Mouse (Mus musculus): ENCODE measurements at regions not wholly inside any gene's neighbourhood (a gene's known extent, or its start where the extent isn't known, plus 50 kb on each side); places are given as distances from the start of the nearest gene placed in this dataset.

DNA sequence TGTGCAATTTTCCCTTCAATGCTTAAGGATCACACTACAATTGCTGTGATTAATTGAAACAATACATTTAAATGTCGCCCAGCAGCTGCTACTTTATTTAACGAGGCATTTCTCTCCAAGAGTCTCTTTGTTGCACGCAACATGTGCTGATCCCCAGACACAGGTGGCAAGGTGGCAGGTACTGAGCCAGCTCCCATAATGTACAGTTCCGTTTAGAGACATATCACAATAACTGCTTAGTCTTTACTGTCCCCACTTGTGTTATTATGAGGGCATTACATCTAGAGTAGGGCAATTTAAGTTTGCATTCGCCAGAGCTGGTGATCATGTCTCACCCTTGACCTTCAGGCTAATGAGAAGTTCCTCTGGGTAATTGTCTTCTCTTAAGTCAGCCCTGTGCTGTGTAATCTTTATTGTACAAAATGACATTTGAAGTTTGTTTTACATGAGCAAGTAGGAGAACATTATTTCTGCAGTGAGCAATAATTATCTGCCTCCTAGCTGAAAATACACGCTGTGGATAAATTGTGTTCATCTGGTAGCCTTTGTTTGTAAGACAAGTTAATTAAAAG lies 1005.7 kb upstream of the Nudt12 start:
- no peaks in the 10 kb centered on the region for H3K36me3 ChIP-seq
- no peaks in the 10 kb centered on the region for H3K4me1 ChIP-seq (replicated peaks)
- no peak overlapping the region for H3K9ac ChIP-seq
- ATAC-seq (ENCODE audit: low read depth) = peak; percentile 56; the same call in 1 of the 2 replicates
- H3K4me3 ChIP-seq = no peak overlapping the region
- H3K9me3 ChIP-seq = no peaks in the 10 kb centered on the region
- WGBS = 55% methylated on average over 6 of the region's 6 CpGs
- no peaks in the 10 kb centered on the region for H3K27me3 ChIP-seq
- no peak overlapping the region for H3K27ac ChIP-seq (replicated peaks)
- H3K4me2 ChIP-seq = no peak overlapping the region

DNA sequence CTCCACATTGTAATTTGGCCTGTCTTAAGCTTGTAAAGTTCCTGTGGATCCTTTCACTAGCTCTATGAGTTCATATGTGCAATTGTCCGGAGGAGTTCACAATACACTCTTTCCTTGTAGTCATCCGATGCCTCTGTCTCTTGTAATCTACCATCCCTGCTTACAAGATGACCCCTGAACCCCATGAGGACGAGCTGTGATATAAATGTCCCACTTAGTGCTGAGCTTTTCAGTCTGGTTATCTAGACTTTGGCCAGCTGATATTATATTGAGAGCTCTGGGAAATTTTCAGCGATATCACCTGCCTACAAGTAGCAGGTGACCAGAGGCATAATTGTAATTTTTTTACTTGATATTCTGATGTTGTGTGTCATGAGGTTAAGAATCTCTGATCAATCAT lies 984.8 kb upstream of the Nudt12 start:
- Histone ChIP-seq H3K36me3 (no peaks in the 10 kb centered on the region), H3K4me1 (replicated peaks) (no peaks in the 10 kb centered on the region), H3K27me3 (no peaks in the 10 kb centered on the region), H3K4me2 (no peak overlapping the region), H3K9ac (no peak overlapping the region), H3K27ac (replicated peaks) (no peak overlapping the region), H3K9me3 (no peaks in the 10 kb centered on the region), H3K4me3 (no peak overlapping the region)
- 80% methylated on average over 4 of the region's 4 CpGs for WGBS
- no peak for ATAC-seq (ENCODE audit: low read depth)

DNA sequence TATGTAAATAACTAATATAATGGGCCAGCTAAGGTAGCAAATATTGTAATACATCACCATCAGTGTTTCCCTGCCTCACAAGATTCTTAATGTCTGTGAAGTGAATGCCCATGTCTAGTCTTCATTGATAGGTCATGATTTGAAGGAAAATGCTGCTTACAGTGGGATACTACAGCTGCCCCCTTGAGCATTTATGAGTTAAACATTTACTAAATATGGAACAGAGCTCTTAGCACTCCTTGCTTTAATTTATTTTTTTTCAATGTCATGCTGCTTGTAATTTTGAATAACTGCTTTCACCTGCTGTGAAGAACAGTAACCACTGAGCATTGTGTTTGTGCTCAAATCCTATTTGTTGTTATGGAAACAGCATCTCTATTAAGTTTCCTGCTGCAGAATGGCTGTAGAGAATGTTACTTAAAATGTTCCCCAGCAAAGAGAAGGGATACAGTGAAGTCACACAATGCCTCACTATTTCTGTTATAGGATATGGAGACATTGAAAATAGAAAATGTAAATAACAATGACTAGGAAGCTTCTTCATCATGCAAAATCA lies 966.2 kb upstream of the Nudt12 start:
- H3K4me2 ChIP-seq = no peak overlapping the region
- H3K9ac ChIP-seq = no peak overlapping the region
- H3K27me3 ChIP-seq = no peaks in the 10 kb centered on the region
- H3K36me3 ChIP-seq = no peaks in the 10 kb centered on the region
- peak; percentile 72 for ATAC-seq (ENCODE audit: low read depth)
- no peaks in the 10 kb centered on the region for H3K9me3 ChIP-seq
- 0 out of 2 replicates have a peak, but pooled peaks cover 2% of the 10 kb centered on the region for H3K4me1 ChIP-seq (replicated peaks)
- H3K4me3 ChIP-seq = no peak overlapping the region
- no peak overlapping the region for H3K27ac ChIP-seq (replicated peaks)

DNA sequence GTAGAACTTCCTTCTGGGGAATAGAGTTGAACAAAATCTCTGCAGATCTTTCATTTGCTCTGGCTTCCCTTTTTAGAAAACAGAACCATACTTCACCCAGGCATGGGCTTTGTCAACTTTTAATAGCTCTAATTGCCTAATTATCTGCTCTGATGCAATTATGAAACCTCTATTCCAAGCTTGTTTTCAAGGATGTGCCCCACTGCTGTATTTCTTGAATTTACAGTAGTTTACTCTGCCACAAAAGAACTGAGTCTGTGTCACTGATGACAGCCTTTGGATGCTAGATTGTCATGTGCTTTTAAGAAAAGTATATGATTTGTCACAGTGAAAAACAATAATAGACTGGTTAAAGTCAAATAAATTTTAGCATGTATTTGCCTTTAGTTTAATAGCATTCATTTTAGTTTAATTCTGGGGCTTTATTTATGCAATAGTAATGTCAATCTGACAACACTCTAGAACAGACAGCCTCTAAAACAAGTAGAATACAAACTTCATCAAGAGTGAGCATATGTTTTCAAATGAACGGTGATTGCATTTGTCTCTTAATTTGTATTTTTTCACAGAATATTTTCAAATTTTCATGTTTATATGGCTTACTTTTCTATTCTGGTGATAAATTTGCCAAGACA lies 964.1 kb upstream of the Nudt12 start:
- Histone ChIP-seq H3K4me1 (replicated peaks) (0 out of 2 replicates have a peak, but pooled peaks cover 2% of the 10 kb centered on the region), H3K9ac (no peak overlapping the region), H3K27ac (replicated peaks) (no peak overlapping the region), H3K4me2 (no peak overlapping the region), H3K27me3 (no peaks in the 10 kb centered on the region), H3K9me3 (no peaks in the 10 kb centered on the region), H3K36me3 (no peaks in the 10 kb centered on the region), H3K4me3 (no peak overlapping the region)
- WGBS = 96% methylated on average over 1 of the region's 1 CpGs
- ATAC-seq (ENCODE audit: low read depth) = no peak

GRCm38 (mm10) chr17:59967383-59967782 lies 954.2 kb upstream of the Nudt12 start:
- H3K9ac ChIP-seq = no peak overlapping the region
- ATAC-seq (ENCODE audit: low read depth) = no peak
- no peak overlapping the region for H3K4me2 ChIP-seq
- no peaks in the 10 kb centered on the region for H3K4me1 ChIP-seq (replicated peaks)
- no peak overlapping the region for H3K27ac ChIP-seq (replicated peaks)
- WGBS = 86% methylated on average over 3 of the region's 3 CpGs
- H3K27me3 ChIP-seq = no peaks in the 10 kb centered on the region
- H3K9me3 ChIP-seq = no peaks in the 10 kb centered on the region
- H3K4me3 ChIP-seq = no peak overlapping the region
- no peaks in the 10 kb centered on the region for H3K36me3 ChIP-seq

DNA sequence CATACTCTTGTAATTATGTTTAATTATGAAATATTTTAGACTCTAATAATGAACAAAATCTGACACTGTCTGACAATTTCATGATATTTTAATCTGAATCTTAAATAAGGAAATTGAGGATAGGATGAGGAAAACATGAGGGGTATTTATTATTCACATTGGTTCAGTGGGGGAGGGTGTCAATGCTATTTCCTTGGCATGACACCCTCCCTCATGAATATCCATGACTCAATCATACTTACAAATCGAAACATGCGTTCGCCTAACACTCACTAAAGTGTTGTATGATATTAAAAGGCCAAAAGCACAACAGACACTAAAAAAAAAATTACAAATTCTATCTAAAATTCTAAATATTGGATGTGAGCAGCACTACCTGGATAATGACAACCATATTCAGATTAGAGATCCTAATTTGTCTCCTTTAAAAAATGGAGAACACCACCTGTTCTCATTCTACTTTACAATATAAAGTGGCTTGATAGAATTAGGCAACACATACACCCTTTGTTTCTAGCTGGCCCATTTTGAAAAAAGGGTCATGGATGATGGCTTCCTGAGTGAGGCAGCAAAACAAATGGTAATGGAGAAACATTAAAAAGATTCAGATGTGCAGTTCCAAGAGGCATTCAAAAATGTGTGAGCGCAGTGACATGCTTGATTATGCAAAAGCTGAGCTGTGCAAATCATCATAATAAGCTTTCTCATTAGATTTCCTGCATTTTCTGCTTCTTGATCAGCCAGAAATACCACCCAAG lies 942.3 kb upstream of the Nudt12 start:
- no peaks in the 10 kb centered on the region for H3K27me3 ChIP-seq
- no peak overlapping the region for H3K27ac ChIP-seq (replicated peaks)
- 65% methylated on average over 4 of the region's 4 CpGs for WGBS
- H3K4me2 ChIP-seq = no peak overlapping the region
- no peaks in the 10 kb centered on the region for H3K36me3 ChIP-seq
- H3K9ac ChIP-seq = no peak overlapping the region
- H3K4me1 ChIP-seq (replicated peaks) = no peaks in the 10 kb centered on the region
- H3K9me3 ChIP-seq = no peaks in the 10 kb centered on the region
- no peak overlapping the region for H3K4me3 ChIP-seq
- no peak for ATAC-seq (ENCODE audit: low read depth)

DNA sequence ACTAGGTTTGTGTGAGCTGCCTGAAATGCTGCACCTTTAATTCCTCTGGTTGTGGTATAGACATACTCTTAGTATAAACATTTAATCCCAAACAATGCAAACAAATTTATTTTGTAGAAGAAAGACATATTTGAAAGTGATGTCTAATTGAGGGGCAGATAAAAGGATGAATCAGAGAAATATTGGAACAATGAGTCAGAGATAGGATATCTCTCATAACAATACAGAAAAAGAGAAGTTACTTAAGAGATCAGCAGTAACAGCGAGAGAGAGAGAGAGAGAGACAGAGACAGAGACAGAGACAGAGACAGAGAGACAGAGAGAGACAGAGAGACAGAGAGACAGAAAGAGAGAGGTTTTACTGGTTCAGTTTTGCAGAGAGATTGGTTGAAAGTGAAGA lies 933.3 kb upstream of the Nudt12 start:
- WGBS = 80% methylated on average over 1 of the region's 1 CpGs
- no peaks in the 10 kb centered on the region for H3K9me3 ChIP-seq
- H3K27ac ChIP-seq (replicated peaks) = no peak overlapping the region
- no peak overlapping the region for H3K9ac ChIP-seq
- ATAC-seq (ENCODE audit: low read depth) = no peak
- no peaks in the 10 kb centered on the region for H3K36me3 ChIP-seq
- H3K27me3 ChIP-seq = no peaks in the 10 kb centered on the region
- H3K4me2 ChIP-seq = no peak overlapping the region
- no peak overlapping the region for H3K4me3 ChIP-seq
- no peaks in the 10 kb centered on the region for H3K4me1 ChIP-seq (replicated peaks)

DNA sequence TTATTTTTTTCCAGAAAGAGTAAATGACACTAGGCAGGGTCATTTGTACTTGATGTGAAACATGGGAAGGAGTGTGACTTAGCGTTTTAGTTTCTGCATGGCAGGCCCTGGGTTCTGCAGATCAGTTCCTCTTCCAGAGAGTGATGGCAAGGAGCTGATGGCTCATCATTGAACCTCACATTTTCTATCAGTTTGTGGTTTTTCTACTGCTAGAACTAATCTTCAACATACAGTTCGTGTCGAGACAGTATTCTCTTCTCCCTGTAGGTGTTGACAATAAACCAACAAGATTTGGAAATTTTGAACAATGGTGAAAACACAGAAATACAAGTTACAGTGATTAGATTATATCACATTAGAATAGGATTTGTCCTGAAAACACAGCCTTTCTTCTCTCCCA lies 891.2 kb upstream of the Nudt12 start:
- Histone ChIP-seq H3K9ac (no peak overlapping the region), H3K4me1 (replicated peaks) (peaks cover 7% of the 10 kb centered on the region; the same call in 1 of the 2 replicates), H3K36me3 (no peaks in the 10 kb centered on the region), H3K27me3 (no peaks in the 10 kb centered on the region), H3K4me3 (no peak overlapping the region), H3K4me2 (no peak overlapping the region), H3K9me3 (no peaks in the 10 kb centered on the region), H3K27ac (replicated peaks) (no peak overlapping the region)
- WGBS = 87% methylated on average over 3 of the region's 3 CpGs
- no peak for ATAC-seq (ENCODE audit: low read depth)

DNA sequence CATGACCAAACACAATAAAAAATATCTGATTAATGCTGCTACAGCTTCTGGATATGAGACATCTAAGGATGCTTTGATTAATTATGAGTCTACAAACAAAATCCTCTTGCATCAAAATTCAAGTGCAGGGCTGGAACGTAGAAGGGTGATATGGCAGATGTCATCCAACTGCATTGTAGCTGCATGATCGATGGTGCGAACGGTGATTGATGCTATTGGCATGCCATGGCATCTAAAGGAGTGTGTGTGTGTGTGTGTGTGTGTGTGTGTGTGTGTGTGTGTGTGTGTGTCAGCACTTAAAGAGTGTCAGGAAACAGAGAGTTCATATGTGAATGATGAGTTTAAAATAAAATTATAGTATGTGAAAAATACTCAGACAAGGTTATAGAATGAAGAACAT lies 864.6 kb upstream of the Nudt12 start:
- H3K36me3 ChIP-seq = no peaks in the 10 kb centered on the region
- H3K4me1 ChIP-seq (replicated peaks) = no peaks in the 10 kb centered on the region
- H3K27ac ChIP-seq (replicated peaks) = no peak overlapping the region
- no peak for ATAC-seq (ENCODE audit: low read depth)
- no peak overlapping the region for H3K4me3 ChIP-seq
- no peaks in the 10 kb centered on the region for H3K9me3 ChIP-seq
- no peak overlapping the region for H3K9ac ChIP-seq
- 88% methylated on average over 4 of the region's 4 CpGs for WGBS
- no peaks in the 10 kb centered on the region for H3K27me3 ChIP-seq
- no peak overlapping the region for H3K4me2 ChIP-seq

GRCm38 (mm10) chr17:59848853-59849252 lies 835.7 kb upstream of the Nudt12 start:
- no peaks in the 10 kb centered on the region for H3K9me3 ChIP-seq
- H3K4me1 ChIP-seq (replicated peaks) = no peaks in the 10 kb centered on the region
- H3K4me2 ChIP-seq = no peak overlapping the region
- peak overlapping the region; percentile 49 for H3K27ac ChIP-seq (replicated peaks)
- H3K36me3 ChIP-seq = no peaks in the 10 kb centered on the region
- no peaks in the 10 kb centered on the region for H3K27me3 ChIP-seq
- no peak overlapping the region for H3K9ac ChIP-seq
- peak; percentile 85 for ATAC-seq (ENCODE audit: low read depth)
- no peak overlapping the region for H3K4me3 ChIP-seq
- WGBS = 29% methylated on average over 3 of the region's 3 CpGs

DNA sequence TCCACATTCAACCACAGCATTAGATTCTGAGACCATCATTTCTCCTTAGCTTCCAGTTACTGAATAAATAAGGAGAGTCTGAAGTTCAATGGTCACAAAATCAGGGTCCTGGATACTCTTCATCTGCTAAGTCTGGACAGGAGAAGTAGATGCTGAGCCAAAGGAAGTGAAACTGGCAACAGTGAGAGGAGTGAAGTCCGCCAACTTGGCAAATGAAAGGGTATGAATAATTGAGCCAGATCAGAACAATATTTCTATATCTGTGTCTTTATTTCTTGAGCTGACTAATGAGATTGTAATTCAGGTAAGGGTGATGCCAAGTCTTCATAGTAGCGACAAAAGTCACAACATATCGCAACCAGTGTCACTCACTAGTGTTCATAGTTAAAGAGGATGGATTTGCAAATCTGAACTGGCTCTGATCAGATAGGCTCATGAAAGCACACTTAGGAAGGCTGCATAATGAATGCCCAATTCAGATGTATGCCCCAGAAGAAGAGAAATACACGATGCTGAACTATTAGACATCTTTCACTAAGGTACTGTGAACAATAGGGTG lies 832.2 kb upstream of the Nudt12 start:
- Histone ChIP-seq H3K27ac (replicated peaks) (no peak overlapping the region), H3K9ac (no peak overlapping the region), H3K36me3 (no peaks in the 10 kb centered on the region), H3K27me3 (no peaks in the 10 kb centered on the region), H3K4me3 (no peak overlapping the region), H3K4me1 (replicated peaks) (no peaks in the 10 kb centered on the region), H3K9me3 (no peaks in the 10 kb centered on the region), H3K4me2 (no peak overlapping the region)
- whole genome bisulfite sequencing = 91% methylated on average over 4 of the region's 4 CpGs
- no peak for ATAC-seq (ENCODE audit: low read depth)

GRCm38 (mm10) chr17:59805870-59806269 lies 792.7 kb upstream of the Nudt12 start:
- ATAC-seq (ENCODE audit: low read depth) = no peak

More at GRCm38 (mm10) chr17:59805870-59806269, 792.7 kb upstream of the Nudt12 start:
- Histone ChIP-seq H3K9me3 (no peaks in the 10 kb centered on the region), H3K27me3 (no peaks in the 10 kb centered on the region), H3K4me1 (replicated peaks) (no peaks in the 10 kb centered on the region), H3K4me3 (no peak overlapping the region), H3K36me3 (no peaks in the 10 kb centered on the region), H3K27ac (replicated peaks) (no peak overlapping the region), H3K4me2 (no peak overlapping the region), H3K9ac (no peak overlapping the region)
- WGBS = 84% methylated on average over 3 of the region's 3 CpGs
